Mouse (Mus musculus) brain, adult 2 months (tissue): ENCODE results near the gene Casc1.
"Not testable (repeated sequence)": the region's sequence is repeated elsewhere in the genome, so short reads cannot be mapped to it uniquely, and the experiment has no call there.

Experiments used
- DNase-seq: peaks from one replicate; pipeline ENCODE4 v3.0.0; 2011; ENCODE audit warnings: low read depth, low spot score

Casc1 gene

DNA sequence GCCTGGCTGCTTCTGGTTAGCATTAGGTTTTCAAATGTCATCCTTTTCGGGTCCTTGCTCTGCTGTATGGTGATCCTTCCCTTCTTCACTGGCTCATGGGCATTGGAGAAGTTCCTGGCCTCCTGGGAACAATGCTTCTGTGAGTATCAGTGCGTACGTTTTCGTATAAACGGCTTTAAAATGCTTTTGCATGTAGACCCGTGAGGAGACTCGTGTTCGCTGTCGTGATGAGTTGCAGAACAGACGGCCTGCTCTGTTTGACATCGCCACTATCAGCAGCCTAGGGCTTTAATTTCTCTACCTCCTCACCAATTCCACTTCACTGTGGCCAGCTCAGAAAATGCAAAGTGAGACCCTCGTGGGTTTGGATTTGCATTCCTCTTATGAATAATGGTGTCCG, 71.6 kb downstream of the Casc1 start:
- DNase-seq: no peak

DNA sequence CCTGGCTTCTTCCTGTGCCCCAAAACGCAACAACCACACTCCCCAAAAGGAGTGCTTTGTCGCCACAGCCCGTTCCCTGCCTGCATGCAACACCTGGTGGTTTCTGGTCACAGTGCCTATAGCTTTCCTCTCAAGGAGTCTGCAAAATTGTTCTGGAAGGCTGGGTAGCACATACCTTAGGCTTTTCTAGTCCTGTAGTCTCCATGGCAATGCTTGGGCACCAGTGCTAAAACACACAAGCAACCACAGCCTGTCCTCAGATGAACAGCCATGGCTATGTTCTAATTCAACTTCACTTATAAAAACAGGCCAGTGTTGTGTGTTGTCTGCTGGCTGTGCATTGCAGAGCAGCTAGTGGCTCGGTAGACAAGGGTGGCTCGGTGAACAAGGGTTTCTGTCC, 74.0 kb downstream of the Casc1 start:
- no peak for DNase-seq

DNA sequence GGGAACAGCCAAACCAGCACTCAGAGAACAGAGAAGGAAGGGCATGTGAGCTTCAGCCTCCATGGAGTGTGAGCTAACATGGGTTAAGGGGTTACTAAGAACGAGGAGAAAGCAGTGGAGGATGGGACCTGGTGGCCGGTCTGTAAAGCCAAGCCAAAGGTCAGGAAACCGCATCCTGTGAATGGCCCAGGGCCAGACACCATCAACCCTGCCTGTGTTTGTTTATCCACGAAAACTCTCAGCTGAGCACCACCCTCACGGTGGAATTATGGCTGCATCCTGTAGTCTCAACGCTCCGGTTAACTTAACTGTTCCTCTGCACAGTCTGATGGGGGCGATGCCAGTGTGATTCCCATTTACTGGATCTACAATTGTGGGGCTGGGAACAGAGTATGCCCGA, 75.0 kb downstream of the Casc1 start:
- DNase-seq: no peak

DNA sequence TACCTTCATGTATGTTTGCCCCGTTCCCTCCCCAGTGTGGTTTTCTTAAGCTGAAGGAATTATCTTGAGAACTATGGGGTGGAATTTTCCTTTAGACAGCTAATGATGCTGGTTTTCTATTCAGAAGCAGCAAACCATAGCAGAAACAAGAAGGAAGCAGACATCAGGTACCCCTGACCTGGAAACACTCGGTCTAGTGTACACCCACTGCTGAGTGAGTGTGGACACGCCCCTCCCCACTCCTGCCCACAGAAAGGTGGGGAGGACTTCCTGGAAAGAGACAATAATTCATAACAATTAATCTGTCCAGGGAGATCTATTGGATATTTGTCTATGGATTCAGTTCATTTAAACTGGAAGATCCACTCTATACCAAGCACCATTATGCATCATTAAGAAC, 75.5 kb downstream of the Casc1 start:
- no peak for DNase-seq

DNA sequence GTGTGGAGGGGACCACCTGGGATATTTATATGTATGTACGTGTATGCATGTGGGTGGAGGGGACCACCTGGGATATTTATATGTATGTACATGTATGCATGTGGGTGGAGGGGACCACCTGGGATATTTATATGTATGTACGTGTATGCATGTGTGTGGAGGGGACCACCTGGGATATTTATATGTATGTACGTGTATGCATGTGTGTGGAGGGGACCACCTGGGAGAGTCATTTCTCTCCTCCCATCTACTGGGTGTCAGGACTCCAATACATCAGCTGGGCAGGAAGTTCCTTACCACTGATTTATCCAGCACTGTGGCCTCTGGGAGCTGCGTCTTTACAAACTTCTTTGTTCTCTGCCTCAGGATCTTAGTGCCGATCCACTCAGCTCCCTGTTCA, 77.8 kb downstream of the Casc1 start:
- DNase-seq: not testable (repeated sequence)

DNA sequence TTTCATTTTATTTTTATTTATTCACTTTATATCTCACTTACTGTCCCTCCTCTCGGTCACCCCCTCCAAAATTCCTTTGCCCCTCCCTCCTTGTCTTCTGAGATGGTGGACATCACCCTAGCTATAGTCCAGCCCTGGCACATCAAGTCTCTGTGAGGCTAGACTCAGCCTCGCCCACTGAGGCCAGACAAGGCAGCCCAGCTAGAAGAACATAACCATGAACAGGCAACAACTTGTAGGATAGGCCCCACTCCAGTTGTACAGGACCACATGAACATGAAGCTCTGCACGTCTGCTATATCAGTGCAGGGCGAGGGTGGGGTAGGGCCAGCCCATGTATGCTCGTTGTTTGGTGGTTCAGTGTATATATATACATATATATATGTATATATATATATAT, 78.8 kb downstream of the Casc1 start:
- DNase-seq: no peak

DNA sequence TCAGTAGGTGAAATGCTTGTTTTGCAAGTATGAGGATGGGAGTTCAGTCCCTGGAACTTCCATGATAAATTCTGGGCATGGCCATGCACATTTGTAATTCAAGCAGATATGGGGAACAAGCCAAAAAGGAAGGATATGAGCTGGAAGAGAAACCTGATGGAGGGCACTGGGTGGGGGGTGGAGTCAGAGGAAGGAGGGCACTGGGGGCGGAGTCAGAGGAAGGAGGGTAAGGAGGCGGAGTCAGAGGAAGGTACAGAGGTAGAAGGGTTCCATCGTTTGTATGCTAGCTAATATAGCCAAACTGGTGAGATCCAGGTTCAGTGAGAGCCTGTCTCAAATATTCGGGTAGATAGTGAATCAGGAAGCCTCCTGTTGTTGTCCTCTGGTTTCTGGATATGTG, 81.2 kb downstream of the Casc1 start:
- DNase-seq: no peak

DNA sequence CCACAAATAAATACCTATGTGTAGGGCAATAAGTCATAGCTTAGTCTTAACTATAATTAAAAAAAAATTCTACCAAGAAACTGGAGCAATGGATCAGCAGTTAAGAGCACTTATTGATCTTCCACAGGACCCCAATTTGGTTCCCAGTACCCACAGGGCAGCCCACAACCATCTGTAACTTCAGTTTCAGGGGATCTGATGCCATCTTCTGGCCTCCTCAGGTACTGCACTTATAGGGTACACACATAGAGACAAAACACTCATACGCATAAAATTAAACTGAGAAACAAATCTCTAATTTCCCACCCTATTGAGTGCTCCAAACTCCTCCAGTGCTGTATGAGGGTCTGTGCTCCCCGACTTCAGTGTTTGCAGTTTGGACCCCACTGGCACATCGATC, 83.2 kb downstream of the Casc1 start:
- DNase-seq: no peak

DNA sequence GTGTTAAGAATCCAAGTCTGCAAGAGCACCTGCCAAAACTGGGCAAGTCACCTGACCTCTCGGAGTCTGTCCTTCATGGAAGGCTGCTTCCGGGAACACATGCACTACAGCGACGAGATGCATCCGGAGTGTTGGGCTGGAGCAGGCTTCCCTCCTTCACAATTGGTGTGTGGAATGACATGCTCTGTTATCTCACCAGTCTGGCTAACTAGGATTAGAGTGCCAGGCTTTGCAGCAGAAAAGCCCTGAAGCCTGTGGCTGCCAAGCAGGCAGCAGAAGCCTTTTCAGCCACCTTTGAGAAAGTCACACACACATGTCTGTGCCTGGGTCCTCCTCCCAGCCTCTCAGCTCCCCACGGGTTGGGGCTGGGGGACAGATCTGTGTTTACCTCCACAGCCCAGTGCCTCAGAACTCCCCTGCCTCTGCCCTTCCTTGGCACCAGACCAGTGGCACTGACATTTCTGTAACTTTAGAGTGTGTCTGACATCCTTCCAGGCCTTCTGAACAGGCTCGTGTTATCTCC, 85.2 kb downstream of the Casc1 start:
- no peak for DNase-seq
